Mouse (Mus musculus) G1E (cell line): ENCODE results near the gene Fez1.

Experiments
- CTCF ChIP-seq: IDR thresholded peaks from 2 replicates; pipeline ENCODE4 v1.5.1; 2012; ENCODE audit warnings: low read depth, low read length, inconsistent platforms, mixed read lengths
- GATA1 ChIP-seq: IDR thresholded peaks from 2 replicates; pipeline ENCODE4 v1.6.1; 2012; ENCODE audit warnings: borderline replicate concordance, low read length, inconsistent platforms, mixed read lengths
- POLR2AphosphoS5 ChIP-seq: IDR thresholded peaks from 2 replicates; pipeline ENCODE4 v1.6.1; 2012; ENCODE audit warnings: low read depth, low read length, inconsistent platforms; ENCODE audit not compliant: insufficient replicate concordance

- no peak for TF ChIP-seq CTCF
- TF ChIP-seq GATA1: no peak
- TF ChIP-seq POLR2AphosphoS5: no peak
These were observed 37.0 kb downstream of the Fez1 start for GRCm38 (mm10) chr9:36858677-36859076.
